Mouse (Mus musculus) bone marrow macrophage, adult 2 months (primary cell): ENCODE data around the gene Pou3f1. TPM values are rescaled to one million over a fixed set of nuclear protein-coding genes. Genes with fewer than 3 reads are reported as not detected.

Experiments
- H3K27ac ChIP-seq: 2 replicates; pipeline ENCODE4 v1.5.1; 2012; ENCODE audit warnings: low read depth, low read length; ENCODE audit not compliant: insufficient read depth
- H3K4me1 ChIP-seq: 2 replicates; pipeline ENCODE4 v1.6.1; 2012; ENCODE audit warnings: low read length; ENCODE audit not compliant: control insufficient read depth, insufficient read depth
- H3K4me3 ChIP-seq: 2 replicates; pipeline ENCODE4 v1.5.1; 2012; ENCODE audit warnings: mild to moderate bottlenecking, low read length, moderate library complexity; ENCODE audit not compliant: insufficient read depth
- CTCF ChIP-seq: IDR thresholded peaks from 2 replicates; pipeline ENCODE4 v1.5.1; 2012; ENCODE audit warnings: low read depth, mild to moderate bottlenecking, low read length, moderate library complexity
- POLR2A ChIP-seq: IDR thresholded peaks from 2 replicates; pipeline ENCODE4 v1.6.1; 2012; ENCODE audit warnings: mild to moderate bottlenecking, low read depth, low read length, borderline replicate concordance
- polyA plus RNA-seq: library from polyadenylated mRNA; stranded (reverse); fragments of >200 nt; gene quantifications from 2 replicates; pipeline ENCODE4 v1.2.4, GENCODE M21; 2012; ENCODE audit not compliant: missing spikeins, insufficient read depth, insufficient read length

Pou3f1 gene
- polyA plus RNA-seq, 1 experiment = not detected

DNA sequence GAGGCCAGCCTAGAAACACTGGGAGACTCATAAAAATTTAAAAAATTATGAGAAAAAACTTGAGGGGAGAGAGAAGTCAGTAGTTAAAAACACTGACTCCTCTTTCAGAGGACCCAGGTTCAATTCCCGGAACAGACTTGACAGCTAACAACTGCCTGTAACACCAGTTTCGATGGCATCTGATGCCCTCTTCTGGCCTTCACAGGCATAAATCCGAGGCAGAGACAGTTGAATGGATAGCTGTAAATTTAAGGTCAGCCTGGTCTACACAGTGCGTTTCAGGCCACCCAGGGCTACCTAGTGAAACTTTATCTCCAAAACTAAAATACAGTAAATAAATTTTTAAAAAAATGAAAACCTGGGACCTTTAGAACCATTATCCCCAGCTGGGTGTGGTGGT lies 28.4 kb downstream of the Pou3f1 start:
- Histone ChIP-seq H3K4me3 (no peak overlapping the region), H3K4me1 (peaks cover 21% of the 10 kb centered on the region), H3K27ac (no peak overlapping the region)
- TF ChIP-seq CTCF (no peak), POLR2A (no peak)

DNA sequence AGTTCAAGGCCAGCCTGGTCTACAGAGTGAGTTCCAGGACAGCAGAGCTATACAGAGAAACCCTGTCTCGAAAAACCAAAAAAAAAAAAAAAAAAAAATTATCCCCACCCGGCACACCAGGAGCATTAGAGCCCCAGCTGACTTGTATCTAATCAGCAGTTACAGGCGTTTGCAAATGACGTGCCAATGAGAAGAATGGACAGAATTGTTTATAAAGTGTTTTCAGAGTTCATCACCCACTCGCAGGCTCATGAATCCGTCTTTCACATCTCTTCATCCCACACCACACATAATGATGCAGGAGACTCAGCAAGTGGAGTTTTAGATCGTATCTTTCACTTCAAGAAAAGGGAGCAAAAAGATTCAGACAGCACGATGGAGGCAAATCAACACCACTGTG lies 28.8 kb downstream of the Pou3f1 start:
- no peak for TF ChIP-seq POLR2A
- no peak for TF ChIP-seq CTCF
- Histone ChIP-seq H3K27ac (peak overlapping the region; percentile 64; the same call in 1 of the 2 replicates), H3K4me3 (no peak overlapping the region), H3K4me1 (peaks cover 21% of the 10 kb centered on the region)

- Histone ChIP-seq H3K4me1 (peaks cover 25% of the 10 kb centered on the region), H3K4me3 (no peak overlapping the region), H3K27ac (peak overlapping the region; percentile 64)
- TF ChIP-seq POLR2A (no peak), CTCF (no peak)
Measured at GRCm38 (mm10) chr4:124685897-124686402, 29.3 kb downstream of the Pou3f1 start.

DNA sequence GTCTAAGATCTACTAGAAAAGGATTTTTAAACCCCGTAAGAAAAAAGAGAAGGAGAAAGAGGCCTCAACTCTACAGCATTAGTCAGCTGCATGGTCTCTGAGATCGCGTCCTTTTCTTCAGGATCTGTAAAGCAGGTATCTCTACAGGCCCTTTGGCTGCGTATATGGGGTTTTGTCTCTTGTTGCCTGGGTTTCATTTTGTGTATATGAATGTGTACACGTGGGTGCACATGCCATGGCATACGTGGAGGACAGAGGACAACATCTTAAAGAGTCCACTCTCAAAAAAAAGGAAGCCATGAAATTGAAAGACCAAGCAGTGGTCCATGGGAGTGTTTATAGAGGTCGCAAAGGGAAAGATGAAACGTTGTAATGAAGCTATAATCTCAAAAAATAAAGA lies 34.8 kb downstream of the Pou3f1 start:
- Histone ChIP-seq H3K27ac (no peak overlapping the region; the same call in 1 of the 2 replicates), H3K4me1 (peaks cover 31% of the 10 kb centered on the region), H3K4me3 (0 out of 2 replicates have a peak overlapping the region, but pooled peaks have one; percentile 5)
- TF ChIP-seq POLR2A (no peak), CTCF (no peak)

GRCm38 (mm10) chr4:124692416-124692861 lies 35.8 kb downstream of the Pou3f1 start:
- TF ChIP-seq POLR2A = no peak
- no peak for TF ChIP-seq CTCF
- Histone ChIP-seq H3K27ac (peak overlapping the region; percentile 35), H3K4me1 (peaks cover 32% of the 10 kb centered on the region), H3K4me3 (peak overlapping the region; percentile 87)

DNA sequence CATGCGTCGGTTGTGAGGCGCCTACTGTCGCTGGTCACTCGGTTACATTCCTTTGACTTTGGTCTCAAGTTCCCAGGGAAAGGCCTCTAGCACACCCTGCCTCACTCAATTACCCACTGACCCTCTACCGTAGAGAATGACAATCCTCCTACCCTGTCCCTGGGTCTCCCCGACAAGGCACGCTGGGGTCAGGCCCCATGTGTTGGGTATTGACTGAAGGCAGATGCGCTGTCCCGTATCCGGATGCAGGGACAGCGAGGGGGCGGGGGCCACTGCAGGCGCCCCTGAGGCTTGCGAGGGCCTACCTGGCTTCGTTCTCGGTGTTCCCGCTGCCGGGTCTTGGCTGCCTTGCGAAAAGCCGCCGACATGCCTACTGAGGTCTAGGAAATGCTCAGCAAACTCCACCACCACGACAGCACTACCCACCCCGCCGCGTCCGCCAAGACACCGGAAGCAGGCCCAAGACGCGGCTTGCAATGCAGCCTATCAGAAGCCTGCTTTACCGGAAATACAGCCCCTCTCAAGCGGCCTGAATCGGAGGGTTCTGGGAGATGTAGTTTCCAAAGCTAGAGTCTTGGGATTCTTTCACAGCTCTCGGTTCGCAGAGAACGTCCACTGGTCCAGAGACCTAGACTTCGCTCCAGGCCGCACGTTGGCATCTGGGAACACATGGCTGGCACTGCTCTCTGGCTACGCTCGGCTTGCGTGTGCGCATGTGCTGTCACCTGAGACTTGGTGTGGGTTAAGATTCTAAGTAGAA lies 36.7 kb downstream of the Pou3f1 start, which contains the start of gene Utp11:
Gene Utp11, minus strand, starts transcription at position 466 of the 760 bp plus-strand sequence.
- Histone ChIP-seq H3K4me1 (peaks cover 34% of the 10 kb centered on the region), H3K4me3 (peak within 1 kb of the TSS; percentile 87), H3K27ac (peak within 1 kb of the TSS; percentile 35)
- no peak for TF ChIP-seq CTCF
- no peak for TF ChIP-seq POLR2A

- no peak overlapping the region for H3K4me3 ChIP-seq
- no peak overlapping the region for H3K27ac ChIP-seq
- TF ChIP-seq POLR2A (no peak), CTCF (no peak)
- peaks cover 42% of the 10 kb centered on the region for H3K4me1 ChIP-seq
Measured at GRCm38 (mm10) chr4:124694572-124694971, 38.0 kb downstream of the Pou3f1 start.

DNA sequence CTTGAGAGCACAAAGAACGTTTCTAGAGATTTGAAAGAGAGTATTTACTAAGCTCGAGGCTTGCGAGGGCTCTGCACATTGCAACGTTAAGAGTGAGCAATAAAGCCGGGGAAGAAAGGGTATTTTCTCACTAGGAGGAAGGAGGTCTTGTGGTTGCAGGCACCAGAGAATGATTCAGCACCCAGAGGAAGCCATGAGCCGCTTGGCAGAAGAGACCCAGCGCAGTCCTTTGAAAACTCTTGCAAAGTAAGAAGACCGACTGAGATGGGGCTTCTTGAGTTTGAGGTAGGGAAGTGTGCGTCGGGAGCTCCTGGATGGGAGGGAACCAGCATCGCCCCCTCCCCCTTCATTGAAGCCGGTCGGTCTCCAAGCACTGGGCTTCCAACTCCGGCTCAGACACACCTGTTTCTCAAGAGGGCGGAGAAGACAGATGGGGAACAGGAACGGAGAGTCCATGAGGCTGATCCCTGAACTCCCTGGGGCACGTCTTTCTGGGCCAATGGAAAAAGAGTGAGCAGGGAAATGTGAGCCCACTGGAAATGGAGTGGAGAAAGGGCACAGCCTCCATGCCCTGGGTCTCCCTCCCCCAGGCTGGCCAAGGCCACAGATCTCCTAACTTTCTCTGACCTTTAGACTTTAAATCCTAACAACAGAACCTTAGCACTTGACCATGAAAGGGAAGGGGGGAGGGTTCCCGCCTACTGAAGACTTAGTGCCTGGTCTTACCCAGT lies 39.3 kb downstream of the Pou3f1 start:
- peaks cover 40% of the 10 kb centered on the region for H3K4me1 ChIP-seq
- TF ChIP-seq CTCF (no peak), POLR2A (no peak)
- H3K4me3 ChIP-seq = peak overlapping the region; percentile 58
- H3K27ac ChIP-seq = peak overlapping the region; percentile 82

GRCm38 (mm10) chr4:124699791-124700190 lies 43.2 kb downstream of the Pou3f1 start:
- Histone ChIP-seq H3K4me1 (peaks cover 29% of the 10 kb centered on the region), H3K27ac (peak overlapping the region; percentile 76), H3K4me3 (peak overlapping the region; percentile 85)
- TF ChIP-seq CTCF (no peak), POLR2A (no peak)
